Mouse (Mus musculus) lung, postnatal 36 days (tissue): Measurements from ENCODE around the gene Lsp1.

Experiments
- DNase-seq: peaks from one replicate; pipeline ENCODE4 v3.0.0; 2022; ENCODE audit warnings: mixed read lengths

The Lsp1 gene

DNA sequence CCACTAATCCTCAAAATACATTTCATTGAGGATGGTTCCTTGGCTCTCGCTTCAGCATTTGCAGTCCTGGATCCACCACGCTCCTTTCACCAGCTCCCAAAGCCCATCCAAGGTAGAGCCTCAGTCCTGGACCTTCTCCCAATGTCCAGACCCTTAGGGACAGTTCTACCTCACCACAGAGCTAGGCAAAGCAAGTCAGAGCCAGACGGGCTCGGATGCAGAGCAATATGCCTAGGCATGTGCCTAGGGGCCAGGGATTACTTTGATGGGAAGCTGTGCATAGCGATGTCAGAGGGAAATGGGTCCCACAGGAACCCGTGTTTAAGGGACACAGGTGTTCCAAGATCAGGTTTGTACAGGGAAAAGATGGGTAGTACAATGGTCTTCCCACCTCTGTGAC, 15.3 kb upstream of the Lsp1 start:
- DNase-seq: no peak

DNA sequence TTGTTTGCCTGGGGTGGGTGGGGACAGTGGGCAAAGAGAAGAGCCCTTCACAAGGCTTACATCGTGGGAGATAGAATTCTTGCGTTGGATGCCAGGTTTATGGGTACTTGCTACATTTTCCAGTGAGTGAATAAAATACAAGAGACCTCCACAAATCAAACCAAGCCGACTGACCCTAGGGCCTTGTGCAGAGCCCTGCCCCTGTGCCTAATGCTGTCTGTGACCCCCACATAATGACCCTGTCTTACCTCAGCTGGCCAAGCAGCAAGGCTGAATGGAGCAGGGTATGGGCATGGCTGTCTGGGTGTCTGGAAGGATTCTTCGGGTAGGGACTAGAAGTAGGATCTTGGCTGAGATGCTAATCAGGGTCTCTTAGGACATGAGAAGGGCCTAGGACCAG, 14.3 kb upstream of the Lsp1 start:
- no peak for DNase-seq

DNA sequence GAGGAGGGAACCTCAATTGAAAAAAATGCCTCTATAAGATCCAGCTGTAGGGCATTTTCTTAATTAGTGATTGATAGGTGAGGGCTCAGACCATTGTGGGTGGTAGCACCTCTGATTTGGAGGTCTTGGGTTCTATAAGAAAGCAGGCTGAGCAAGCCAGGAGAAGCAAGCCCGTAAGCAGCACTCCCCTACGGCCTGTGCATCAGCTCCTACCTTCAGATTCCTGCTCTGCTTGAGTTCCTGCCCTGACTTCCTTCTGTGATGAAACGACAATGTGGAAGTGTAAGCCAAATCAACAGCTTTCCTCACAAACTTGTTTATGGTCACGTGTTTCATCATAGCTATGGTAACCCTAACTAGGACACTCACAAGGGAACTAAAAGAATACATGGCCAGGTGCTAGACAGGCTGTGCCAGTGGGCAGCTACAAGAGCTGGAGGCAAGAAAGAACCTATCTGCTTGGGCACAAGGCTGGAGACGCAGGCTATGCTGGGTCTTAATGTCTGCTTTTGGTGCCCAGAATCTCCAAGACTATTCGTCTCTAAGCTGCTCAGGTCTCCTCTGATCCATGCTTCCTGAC, 11.5 kb upstream of the Lsp1 start:
- DNase-seq: peak; percentile 40

DNA sequence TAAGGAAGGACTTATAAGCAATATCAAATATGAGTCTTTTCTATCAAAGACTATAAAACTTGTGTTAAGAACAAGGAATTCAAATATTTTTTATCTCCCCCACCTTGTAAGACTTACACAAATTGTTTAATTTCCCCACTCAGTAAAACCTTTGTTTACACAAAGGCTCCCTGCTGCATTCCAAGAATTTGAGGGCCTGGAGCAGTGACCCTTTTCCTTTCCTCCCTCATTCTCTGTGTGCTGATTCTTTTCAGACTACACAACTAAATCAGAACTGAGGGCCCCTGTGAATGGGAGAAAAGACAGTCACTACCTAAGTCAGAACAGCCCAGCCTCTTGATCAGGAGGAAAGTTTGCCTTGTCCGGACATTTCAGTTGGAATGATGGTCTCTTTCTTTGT, 5.9 kb upstream of the Lsp1 start:
- DNase-seq: no peak

DNA sequence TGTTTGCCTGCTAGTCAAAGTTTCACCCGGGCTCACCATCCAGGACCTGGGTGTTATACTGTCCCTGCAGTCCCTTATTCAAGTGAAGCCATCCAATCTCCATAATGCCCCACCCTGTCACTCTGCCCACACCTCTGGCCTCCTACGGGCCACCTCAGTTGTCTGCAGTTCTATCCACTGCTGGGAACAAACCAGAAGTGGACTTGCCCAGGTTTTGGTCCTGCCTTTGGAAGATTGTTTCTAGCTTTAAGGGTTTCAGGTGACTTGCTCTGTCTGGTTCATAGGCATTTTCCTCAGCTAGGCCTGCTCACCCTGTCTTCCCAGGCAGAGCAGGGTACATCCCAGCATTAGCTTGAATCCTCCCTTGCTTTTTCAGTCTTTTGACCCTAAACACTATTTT, 5.4 kb upstream of the Lsp1 start:
- DNase-seq: no peak

DNA sequence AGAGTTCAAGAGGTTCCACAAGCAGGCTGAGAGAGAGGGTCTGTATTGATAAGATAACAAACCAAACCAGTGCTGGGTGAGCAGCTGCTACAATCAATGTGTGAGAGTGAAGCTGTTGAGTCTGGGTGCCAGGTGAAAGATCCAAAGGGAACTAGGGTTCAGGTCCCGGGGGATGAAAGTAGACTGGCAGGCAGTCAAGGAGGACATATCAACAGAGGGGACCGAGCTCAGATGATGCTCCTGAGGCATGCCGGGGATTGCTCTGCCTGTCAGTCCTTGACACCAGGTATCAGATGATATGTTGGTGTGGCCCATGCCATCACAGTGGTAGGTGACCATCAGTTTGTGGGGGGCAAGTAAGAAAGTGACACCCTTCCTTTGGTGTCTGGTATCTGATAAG, 3.8 kb upstream of the Lsp1 start:
- DNase-seq: no peak

DNA sequence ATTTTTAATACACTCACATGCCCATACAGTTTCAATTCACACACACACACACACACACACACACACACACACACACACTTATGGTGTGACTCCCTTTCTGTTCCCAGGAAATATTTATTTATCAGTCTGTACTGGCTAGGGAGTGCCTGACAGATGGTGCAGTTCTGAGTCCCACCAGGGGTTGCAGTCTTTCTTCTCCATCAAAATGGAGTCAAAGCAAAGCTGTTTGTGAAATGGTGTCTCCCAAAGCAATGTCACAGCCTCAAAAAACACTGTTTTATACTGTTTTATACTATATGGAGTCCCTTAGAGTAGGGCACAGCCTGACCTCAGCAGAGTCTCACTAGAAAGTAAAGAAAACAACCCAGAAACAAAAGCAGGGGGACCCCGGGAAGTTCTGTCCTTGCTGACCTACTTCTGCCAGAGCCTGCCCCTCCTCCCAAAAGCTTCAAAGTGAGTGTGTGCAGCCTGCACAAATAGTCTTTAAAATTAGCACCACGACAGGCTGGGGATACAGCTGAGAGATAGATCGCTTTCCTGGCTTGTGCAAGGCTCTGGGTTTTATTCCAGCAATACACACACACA, 3.3 kb upstream of the Lsp1 start:
- DNase-seq: no peak

DNA sequence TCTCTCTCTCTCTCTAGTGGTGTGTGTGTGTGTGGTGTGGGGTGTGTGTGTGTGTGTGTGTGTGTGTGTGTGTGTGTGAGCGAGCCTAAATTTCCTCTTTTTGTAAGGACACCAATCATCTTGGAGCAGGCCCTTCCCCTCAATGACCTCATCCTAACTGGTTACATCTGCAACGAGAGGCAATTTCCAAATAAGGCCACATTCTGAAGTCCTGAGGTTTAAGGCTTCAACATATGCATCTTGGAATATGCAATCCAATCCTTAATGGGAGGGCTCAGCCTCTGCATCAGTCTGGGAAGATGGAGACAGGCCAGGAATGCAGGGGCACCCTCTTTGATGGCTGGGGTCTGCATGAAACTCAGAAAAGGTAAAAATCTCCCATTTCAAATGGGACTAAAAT, 2.6 kb upstream of the Lsp1 start:
- DNase-seq: peak; percentile 65

DNA sequence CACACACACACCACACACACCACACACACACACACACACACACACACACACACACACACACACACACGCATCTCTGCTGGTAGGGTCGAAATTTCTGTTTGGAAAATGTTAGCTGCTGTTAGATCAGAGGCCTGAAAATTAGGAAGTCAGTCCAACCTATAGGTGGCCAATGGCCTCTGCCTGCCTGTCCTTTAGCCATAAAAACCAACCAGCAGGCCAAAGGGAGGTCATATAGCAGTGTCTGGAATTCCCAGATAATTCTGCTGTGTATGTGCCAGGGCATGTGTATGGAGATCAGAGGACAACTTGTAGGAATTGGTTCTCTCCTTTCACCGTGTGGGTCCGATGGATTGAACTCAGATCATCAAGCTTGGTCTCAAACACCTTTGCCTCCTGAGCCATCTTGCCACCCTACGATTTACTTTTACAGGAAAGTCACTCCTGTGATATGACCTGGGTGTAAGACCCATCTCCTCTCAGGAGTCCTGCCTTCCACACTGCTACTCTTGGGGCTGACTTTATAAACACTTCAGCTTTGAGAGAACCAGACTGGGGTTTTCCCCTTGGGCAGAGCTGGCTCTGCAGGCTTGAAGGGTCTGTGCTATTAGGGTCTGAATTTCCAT, 1.8 kb upstream of the Lsp1 start:
- DNase-seq: no peak

DNA sequence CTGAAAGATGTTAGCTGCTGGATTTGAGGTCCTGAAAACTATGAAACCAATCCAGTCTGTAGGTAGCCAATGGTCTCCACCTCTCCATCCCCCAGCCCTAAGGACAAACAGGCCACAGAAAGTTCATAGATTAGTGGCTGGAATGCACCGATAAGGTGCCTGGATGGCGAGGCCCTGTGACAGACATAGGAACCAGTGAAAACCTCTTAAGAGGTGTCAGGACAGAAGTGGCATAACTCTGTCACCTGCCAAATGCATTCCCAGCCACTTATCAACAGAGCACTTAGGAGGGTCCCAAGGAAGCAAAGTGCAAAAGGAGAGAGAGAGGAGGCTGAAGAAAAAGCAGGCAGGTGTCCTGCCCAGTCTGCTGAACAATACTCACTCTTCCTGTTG, 1.3 kb upstream of the Lsp1 start:
- no peak for DNase-seq

DNA sequence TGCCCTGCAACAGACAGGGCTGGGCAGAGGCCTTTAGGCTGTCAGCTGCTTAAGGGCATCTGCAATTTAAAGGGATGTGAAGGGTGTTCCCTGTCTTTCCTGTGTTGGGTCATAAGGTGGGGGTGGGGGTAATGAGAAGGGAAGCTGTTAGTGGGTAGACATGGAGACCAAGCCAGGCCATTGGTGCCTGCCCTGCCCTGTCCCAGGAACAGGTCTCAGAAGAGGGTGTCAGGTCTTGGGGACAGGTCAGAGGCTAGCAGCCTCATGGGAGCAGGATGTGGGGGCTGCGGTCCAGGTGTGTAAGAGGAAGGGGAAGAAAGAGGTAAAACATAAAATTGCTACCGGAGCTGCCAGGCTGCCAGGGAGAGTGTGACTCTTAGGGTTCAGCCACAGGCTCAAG, 837 bp downstream of the Lsp1 start:
- no peak for DNase-seq

DNA sequence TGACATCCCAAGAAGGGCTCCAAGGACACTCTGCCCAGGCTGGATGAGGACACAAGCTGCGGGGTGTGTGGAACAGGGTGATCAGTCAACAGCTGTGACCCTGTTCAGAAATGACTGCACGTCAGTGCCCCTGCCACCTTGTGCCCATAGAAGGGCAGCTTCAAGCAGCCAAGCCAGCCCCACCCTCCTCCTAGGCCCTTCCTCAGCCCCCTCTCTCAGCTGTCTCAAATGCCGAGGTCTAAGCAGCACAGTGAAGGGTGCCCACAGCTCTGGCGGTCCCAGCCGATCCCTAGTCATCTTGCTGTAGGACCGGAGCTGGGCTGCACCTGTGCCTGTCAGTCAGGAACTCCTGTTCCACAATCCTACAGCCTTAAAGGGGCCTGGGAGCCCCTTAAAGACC, 1.6 kb downstream of the Lsp1 start:
- no peak for DNase-seq

DNA sequence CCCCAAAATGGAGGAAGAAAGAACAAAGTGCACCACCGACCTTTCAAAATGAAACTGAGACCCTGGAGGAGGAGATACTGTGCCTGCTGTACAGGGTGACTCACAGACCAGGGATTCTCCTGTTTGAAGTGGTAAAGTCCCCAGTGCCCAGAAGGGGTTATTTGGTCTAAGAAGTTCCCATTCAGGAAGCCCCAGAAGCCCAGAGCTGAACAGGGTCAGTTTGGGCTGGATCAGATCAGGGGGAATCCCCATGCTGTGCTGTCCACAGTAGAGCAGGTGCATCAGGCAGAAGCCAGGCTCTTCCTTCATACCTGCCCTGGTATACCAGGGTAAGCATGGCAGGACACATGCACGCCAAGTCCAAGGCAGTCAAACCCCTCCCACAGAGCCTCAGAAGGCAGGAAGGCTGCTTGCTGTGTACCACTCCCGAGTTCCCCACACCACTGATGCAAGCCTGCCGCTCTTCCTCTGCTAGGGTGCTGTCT, 2.0 kb downstream of the Lsp1 start:
- no peak for DNase-seq

DNA sequence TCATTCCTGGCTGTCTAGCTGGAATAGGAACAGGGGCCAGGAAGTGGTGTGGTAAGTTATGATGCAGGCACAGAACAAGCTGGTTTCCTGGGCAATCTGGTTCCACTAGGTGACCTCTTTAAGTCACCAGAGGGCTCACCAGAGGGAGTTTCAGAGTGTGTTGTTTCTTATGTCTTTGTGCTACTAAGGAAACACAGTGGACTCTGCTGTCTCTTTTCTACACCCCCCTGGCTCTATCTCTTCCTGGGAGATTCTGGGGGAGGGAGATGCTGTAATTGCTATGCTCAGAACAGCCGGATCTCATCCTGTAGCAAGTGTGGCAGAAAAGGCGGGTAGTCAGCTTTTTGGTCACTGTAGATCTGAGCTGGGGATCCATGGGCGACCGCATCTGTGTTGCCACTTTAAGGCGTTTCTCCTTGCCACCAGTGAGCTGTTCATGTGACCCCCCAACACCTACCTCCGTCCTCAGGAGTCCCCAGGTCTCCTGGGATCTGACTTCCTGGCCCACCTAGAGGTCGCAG, 9.6 kb downstream of the Lsp1 start:
- DNase-seq: peak; percentile 37

DNA sequence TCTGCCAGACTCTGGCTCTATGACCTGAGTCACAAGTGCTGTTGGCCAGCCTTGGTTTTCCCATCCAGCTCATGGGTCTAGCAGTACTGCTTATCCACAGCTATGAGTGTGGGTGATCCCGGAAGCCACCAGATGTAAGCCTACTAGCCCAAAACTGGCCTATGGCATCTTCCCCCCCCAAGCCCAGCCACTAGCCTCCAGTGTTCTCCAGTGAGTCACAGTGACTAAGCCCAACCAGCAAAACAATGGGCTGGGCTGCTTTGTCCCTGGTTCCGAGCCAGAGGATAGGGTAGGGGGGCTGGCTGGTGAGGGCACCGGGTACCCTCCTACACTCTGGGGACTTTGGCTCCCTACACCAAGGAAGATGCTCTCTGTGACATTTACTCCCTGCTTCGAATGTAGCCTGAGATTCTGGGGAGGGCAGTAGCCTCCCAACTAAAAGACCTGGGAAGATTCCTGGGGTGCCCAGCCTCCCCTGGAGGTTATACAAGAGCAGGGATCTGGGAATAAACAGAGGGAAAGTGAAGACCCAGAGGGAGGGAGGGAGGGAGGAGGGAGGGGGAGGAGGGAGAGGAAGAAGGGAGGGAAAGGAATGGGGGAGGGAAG, 10.3 kb downstream of the Lsp1 start:
- DNase-seq: peak; percentile 58

DNA sequence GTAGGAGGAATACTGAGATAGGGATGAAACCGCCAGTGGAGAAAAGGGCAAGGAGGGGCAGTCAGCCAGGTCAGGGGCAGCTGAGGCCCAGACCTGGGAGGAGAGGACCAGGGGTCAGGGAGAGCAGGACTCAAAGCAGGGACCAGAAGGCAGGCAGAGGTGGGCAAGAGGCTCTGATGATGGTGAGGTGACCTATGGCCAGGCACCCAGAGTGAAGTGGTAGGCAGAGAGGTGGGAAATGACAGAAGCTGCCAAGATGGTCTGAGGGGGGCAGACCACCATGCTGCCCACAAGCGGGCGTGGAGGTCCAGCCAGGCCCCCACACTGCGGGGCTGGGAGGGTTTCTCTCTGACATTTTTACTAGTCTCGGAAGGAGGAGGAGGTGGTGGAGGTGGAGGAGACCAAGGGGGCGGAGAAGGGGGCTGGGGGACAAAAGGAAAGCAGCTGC, 10.8 kb downstream of the Lsp1 start:
- DNase-seq: no peak

DNA sequence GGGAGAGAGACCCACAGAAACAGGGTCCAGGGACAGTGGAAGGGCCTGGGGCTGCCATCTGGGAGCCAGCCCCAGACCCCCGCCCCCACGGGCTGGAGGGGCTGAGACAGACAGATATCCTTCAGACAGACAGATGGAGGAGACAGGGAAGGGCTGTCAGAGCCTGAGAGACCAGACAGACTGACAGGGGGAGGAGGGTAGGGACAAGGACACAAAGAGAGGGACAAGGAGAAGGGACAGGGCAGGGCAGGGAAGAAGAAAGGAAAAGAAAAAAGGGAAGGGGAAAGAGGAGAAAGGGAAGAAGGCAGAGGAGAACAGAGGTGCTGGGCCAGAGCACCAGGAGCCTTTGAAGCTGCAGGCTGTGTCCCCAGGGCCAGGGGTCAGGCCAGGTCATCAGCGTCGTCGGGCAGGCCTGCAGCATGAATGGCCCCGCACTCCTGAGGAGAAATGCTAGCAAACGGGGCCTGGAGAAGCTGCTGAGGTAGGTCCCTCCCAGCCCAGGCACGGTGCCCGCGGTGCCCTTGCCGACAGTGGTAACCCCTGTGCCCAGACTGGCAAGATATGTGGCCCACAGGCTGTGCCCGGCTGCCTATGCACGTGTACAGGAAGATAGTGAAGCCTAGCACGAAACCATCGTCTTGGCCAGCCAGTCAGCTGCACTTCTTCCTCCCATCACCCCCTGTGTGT, 11.4 kb downstream of the Lsp1 start:
- no peak for DNase-seq

DNA sequence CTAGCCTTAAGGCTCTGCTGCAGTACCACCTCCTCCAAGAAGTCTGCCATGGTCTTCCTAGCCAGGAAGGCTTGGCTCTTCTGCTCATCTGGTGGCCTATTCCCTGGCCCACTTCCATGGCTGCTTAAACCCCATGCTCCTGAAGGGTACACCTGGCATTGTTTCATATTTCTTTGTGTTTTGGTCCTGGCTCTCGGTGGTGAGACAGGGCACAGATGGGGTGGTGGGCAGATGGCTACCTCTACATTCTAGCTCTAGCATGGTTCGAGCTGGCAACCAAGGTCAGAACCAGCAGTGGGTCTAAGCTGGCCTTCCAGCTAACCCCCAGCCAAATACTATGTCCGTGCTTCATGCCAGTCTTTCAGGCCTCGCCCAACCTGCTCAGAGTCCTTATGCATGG, 12.3 kb downstream of the Lsp1 start:
- DNase-seq: no peak

DNA sequence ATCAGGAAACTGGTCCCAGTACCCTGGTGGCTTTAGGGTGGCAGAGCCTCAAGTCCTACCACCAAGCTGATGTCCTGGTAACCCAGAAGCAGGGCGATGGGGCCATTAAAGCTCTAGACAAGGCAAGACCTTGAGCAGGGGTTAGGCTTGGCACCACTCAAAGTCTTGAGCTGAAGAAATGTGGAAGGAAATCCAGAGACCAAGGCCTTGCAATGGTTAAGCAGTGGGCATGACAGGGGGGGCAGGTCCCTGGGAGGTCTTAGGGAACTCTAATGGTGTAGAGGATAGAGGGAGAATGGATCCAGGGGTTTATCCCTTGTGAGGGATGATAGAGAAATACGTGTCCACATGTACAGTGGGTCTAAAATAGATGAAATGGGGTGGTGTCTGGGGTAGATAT, 12.9 kb downstream of the Lsp1 start:
- no peak for DNase-seq

DNA sequence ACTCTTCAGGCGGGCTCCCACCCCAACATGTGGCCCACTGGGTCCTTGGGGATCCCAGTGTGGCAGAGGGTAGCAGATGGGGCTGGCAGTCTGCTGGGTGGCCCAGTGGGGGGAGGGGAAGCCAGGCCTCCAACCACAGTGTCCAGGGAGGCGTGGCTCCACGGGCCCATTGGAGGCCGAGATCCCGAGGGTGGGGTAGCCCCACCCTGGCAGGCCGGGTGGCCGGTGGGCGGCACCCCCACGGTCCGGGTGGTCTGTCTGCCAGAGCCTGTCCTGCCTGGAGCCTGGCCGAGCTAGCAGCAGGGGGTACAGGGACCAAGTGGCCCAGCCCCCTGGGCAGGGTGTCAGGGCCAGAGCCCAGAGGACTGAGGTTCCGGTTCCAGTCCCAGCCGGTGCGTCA, 14.2 kb downstream of the Lsp1 start:
- peak; percentile 23 for DNase-seq

DNA sequence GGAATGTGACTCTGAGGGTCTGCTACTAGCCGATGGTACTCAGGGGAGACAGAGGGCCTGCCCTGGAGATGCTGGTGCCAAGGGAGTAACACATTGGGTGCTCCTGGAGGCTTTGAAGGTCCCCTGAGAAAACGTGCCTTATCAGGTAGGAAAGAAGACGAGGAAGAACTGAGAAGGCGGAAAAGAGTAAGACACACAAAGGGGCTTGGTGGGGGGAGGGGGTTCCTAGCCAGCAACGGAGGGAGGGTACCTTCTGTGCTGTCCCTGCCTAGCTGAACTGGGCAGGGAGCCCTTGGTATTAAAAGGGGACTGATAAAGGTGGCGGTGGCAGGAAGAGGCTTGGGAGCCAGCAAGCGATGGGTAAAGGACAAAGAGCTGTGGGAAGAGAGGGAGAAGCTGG, 15.0 kb downstream of the Lsp1 start:
- no peak for DNase-seq

DNA sequence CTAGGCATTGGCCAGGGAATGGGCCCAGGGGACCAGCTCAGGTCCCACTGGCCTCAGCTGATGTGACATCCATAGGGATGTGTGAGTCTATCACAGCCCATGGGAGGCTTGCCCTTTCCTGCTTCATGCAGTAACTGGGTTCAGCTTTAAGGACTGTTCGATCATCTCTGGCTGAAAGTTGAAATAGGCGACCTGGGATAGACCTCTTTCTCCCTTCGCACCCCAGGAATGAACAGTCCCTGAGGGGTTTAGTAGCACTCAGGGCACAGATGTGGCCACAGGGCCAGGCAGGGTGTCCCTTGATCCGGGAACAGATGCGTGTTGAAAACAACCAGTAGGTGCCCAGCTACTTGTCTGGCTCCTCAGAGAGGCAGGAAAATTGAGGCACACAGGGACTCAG, 15.7 kb downstream of the Lsp1 start:
- DNase-seq: no peak

DNA sequence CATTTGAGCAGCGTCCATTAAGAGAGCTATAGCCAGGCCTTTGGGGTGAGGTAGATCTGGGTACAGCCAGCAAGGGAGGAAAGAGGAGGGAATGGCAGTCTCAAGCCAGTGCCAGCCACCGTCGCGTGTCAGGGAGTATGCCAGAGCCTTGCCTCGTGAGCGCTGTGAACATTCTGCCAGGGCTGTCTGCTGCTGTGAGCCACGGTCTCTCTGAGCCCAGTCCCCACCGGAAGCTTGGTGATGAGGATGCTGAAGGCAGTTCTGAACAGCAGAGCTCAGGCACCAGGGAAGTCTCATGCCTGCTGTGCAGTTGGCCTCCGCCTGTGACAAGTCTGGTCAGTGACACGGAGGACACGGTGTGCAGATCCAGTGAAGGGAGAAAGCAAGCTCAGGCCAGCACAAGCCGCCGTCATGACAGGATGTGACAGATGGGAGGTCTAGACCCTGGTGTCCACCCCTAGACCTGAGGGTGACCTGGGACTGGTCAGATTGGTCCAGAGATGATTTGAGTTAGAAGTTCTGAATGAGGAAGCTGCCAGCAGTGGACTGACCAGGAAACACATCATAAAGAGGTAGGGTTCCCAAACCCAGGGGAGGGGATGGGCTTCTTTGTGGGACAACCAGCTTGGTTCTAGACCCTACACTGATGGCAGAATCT, 16.3 kb downstream of the Lsp1 start:
- DNase-seq: no peak
